Mouse (Mus musculus) heart, adult 18-20 months (tissue): ENCODE data around the gene Klk1b1. TPM values are rescaled to one million over a fixed set of nuclear protein-coding genes. Genes with fewer than 3 reads are reported as not detected.
A peak's percentile ranks its signal among the peaks of the same experiment; 100 is the strongest.
"Not testable (repeated sequence)": the region's sequence is repeated elsewhere in the genome, so short reads cannot be mapped to it uniquely, and the experiment has no call there.

Experiments
- DNase-seq, 2 experiments: peaks; one replicate each; pipeline ENCODE4 v3.0.0; 2021 to 2022; ENCODE audit warnings: mixed read lengths in 1 of 2
- long read RNA-seq, 2 experiments: library from polyadenylated mRNA; stranded (forward); transcript quantifications; one replicate each; pipeline ENCODE4 v2.0.0; 2021
- total RNA-seq, 2 experiments: library from RNA; stranded (reverse); gene quantifications; 2 replicates each; pipeline ENCODE4 v1.2.3; 2021

Klk1b1 gene
- total RNA-seq, result not detected
- long read RNA-seq, experiment 1, result 0 reads
- long read RNA-seq, experiment 2, result 0 reads

DNA sequence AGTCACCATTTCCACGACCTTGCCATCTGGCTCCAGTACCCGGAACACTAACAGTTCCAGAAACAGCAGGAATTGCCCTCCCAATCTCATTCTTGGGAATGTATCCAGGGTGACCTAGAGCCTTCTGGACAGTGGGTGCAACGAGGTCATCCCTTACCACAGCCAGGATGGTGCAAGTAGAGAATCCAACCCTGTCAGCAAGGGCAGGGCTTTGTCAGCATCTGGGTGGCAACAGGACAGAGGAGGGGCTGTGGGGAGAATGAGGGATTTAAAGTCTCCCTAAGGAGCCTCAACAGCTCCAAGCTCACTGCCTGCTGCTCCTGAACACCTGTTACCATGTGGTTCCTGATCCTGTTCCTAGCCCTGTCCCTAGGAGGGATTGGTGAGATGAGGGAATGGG is at the start of gene Klk1b1:
Klk1b1 (plus strand) TSS at position 301 of the 400 bp plus-strand sequence.
- no peak for DNase-seq

DNA sequence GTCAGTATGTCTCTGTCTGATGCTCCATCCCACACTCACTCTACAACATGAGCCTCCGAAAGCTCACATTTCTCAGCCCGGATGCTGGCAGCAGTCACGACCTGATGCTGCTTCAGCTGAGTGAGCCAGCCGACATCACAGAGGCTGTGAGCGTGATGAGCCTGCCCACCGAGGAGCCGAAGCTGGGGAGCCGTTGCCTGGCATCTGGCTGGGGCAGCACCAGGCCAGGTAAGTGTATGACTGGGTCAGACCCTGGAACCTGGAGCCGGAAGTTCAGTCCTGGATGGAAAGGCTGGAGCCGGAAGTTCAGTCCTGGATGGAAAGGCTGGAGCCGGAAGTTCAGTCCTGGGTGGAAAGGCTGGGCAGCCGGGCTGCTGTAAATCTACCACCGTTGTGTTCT is 48.1 kb upstream of the Klk1b1 start:
- no peak for DNase-seq

DNA sequence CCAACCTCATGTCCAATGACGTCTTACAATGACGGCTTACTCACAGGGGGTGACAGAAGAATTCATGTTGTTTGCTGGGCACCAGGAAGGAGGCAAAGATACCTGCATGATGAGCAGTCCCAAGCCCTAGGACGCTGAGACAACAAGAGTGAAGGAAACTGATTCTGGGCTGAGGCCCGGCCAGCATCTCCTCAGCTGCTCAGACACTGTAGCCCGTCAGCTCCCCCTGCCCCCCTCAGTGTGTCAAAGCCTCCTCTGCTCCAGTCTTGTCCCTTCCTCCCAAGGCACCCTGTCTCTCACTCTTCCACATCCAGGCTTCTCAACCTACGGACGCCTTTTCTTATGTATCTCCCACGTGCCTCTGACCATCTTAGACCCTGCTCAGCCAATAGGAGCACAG is 47.7 kb upstream of the Klk1b1 start:
- no peak for DNase-seq

GRCm38 (mm10) chr7:43919559-43920451 is 46.7 kb upstream of the Klk1b1 start:
- peak; percentile 54 to 69 for DNase-seq

DNA sequence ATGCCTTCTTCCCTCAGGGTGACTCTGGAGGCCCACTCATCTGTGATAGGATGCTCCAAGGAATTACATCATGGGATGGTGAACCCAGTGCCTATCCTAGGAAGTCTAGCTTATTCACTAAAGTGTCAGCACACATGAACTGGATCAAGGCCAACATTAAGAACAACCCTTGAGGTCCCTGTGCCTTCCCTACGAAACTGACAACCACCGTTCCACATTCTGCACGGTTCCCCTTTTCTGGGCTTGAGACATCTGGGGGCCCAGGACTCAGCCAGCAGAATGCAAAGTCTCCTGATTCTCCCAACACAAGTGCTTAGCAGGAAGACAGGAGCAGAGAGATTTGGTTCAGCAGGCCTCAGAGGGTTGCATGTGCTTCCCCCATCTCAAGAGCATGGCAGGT is 46.0 kb upstream of the Klk1b1 start:
- DNase-seq, result no peak

- no peak for DNase-seq
These were observed 45.5 kb upstream of the Klk1b1 start for GRCm38 (mm10) chr7:43921087-43921486.

DNA sequence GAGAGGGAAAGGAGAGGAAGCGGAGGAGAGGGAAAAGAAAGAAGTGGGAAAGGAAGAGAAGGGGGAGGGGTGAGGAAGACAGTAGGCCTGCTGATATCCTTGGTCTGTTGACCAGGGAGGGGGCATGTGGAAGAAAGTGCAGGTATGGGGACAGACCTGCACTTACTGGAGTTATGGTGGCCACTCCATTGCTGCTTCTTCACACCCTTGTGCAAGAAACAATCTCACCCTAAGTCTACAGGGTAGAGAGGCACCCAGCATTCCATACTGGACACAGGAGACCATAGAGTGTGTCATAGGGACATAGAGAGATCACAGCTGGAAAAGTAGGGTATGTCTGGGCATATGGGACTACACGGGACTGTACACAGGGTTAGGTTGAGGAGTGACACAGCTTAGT is 44.6 kb upstream of the Klk1b1 start:
- no peak for DNase-seq

DNA sequence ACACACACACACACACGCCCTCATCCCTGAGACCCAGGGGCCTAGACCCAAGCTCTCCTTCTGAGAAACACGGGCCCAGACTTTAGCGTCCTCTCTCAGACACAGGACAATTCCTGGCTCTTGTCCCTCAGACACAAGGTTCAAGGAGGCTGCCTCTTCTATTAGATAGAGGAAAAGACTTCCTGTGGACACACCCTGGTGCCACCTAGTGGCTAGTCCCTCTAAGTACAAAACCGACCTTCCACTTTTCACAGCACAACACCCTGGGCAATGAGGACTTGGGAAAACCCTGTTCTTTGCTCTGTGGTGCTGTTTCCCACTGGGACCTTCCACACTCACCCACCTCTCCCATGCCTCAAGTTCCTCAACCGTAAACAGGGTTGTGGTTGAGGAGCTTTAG is 40.6 kb upstream of the Klk1b1 start:
- DNase-seq, result no peak

GRCm38 (mm10) chr7:43928521-43928920 is 38.0 kb upstream of the Klk1b1 start:
- DNase-seq, result no peak

DNA sequence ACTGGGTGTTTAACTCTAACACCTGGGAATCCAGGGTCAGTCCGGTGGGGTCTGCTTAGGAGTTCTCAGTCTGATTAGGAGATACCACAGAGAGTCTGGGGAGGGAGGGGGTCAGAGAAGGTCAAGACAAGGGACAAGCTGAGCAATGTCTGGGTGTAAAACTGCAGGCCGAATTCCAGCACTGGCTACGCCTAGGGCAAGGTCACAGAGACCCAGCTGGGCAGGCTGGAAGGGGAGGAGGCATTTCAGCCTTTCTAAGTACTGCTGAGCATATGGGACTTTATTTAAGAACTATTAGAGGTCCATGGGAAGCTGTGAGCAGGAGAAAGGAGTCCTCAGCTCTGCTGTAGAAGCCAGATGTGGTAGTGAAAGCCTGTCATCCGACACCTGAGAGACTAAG is 34.2 kb upstream of the Klk1b1 start:
- no peak for DNase-seq

DNA sequence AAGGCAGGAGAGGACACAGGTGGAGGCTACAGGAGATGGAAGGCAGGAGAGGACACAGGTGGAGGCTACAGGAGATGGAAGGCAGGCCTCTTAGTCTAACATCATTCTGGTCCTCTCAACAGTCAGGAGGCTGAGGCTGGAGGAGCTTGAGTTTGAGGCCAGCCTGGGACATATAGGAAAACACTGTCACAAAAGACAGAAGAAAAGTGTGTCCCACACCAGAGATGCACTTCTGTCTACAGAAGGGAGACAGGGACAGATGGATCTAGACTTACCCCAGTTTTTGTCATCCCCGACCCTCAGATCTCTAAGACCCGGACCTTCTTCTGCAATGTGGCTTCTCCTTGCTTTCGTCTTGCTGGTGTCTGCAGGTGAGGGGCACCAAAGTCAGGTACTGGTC is 33.1 kb upstream of the Klk1b1 start, which contains the start of gene Klk15:
Klk15 (plus strand) TSS at position 301 of the 400 bp plus-strand sequence.
- DNase-seq, result no peak

DNA sequence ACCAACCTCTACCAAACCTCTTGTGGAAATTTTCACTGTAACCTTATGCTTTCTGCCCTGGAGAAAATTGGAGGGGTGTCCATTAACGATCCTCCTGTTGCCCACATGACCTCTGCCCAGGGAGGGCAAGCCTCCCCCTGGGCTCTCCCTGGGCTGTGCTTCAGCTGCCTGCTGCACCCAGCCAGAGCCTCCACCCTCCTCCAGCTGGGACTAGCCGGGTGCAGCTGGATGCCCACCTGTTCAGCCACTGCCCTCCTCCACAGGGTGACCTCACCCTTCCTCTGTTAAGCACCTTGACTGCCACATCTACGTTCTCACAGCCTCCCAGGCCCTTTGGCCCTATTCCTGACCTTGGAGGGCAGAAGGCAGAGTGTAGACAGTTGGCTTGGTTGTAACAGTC is 31.8 kb upstream of the Klk1b1 start:
- DNase-seq, result no peak

DNA sequence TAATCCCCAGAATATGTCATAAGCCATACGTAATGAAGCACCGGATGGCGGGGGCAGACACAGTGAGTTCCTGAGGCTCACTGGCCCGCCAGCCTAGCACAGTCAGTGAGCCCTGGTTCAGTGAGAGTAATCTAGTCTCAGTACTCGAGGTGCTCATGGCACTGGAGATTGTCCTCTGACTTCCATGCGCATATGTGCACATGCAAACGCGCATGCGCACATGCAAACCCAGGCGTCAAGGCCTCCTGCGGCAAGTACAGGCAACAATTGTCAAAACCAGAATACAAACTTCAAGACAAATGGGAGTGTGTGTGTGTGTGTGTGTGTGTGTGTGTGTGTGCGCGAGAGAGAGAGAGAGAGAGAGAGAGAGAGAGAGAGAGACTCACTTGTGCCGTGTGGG is 30.0 kb upstream of the Klk1b1 start:
- DNase-seq, result no peak

GRCm38 (mm10) chr7:43942293-43942692 is 24.3 kb upstream of the Klk1b1 start:
- not testable (repeated sequence) for DNase-seq

GRCm38 (mm10) chr7:43944727-43945264 is 21.8 kb upstream of the Klk1b1 start:
- DNase-seq, result no peak

DNA sequence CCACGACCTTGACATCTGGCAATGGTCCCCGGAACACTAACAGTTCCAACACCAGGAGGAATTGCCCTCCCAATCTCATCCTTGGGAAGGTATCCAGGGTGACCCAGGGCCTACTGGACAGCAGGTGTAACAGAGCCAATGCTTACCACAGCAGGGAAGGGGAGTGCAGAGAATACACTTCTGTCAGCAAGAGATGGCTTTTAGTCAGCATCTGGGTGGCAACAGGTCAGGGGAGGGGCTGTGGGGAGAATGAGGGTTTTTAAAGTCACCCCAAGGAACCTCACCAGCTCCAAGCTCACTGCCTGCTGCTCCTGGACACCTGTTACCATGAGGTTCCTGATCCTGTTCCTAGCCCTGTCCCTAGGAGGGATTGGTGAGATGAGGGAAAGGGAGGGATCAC is 16.2 kb upstream of the Klk1b1 start, which contains the start of gene Klk1b8:
Klk1b8 (plus strand) TSS at position 301 of the 400 bp plus-strand sequence.
- DNase-seq, result no peak

- no peak for DNase-seq
These were observed 13.8 kb upstream of the Klk1b1 start for GRCm38 (mm10) chr7:43952703-43953102.

- no peak for DNase-seq
These were observed 507 bp downstream of the Klk1b1 start for GRCm38 (mm10) chr7:43967058-43967457.

DNA sequence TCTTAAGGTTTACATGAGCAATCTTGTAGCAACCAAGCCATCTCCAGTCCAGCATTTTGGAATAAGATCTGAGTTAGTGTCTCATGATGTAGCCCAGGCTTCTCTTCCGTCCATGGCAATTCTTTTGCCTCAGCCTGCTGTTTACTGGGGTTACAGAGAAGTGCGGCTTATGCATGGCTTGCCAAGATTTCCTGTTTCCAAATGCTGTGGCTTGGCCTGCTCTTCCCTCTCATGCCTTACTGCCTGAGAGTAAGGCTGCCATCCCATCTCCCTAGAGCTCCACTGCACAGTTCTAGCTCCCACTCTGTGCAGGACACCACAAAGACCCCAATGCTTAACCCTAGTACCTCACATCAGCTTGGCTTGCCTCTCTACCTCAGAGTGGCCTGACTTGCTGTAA is 1.1 kb downstream of the Klk1b1 start:
- DNase-seq, result no peak

- not testable (repeated sequence) for DNase-seq
These were observed 9.2 kb downstream of the Klk1b1 start, which contains the start of gene Klk1b9 for GRCm38 (mm10) chr7:43975761-43976160. Gene Klk1b9, plus strand, starts transcription at chr7:43976061.

DNA sequence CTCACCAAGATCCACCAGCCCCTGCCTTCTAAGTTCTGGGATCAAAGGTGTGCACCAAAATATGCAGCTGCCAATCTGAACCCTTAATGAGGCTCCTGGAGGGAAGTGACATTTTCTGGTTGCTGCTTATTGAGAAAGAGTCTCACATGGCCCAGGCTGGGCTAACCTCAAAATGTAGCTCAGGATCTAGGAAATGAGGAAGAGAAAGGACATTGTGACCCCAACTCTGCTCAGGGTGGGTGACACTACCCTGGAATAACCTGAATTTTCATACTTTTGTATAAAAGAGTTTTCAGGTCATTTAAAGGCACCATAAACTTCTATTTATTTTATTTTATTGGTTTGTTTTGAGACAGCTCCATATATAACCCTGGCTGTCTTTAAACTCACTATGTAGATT is 19.1 kb downstream of the Klk1b1 start:
- DNase-seq, result no peak

DNA sequence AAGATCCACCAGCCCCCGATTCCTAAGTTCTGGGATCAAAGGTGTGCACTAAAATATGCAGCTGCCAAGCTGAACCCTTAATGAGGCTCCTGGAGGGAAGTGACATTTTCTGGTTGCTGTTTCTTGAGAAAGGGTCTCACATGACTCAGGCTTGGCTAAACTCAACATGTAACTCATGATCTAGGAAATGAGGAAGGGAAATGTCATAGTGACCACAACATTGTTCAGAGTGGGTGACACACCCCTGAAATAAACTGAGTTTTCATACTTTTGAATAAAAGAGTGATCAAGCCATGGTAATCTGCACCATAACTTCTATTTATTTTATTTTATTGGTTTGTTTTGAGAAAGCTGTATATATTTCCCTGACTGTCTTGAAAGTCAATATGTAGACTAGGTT is 28.3 kb downstream of the Klk1b1 start:
- DNase-seq, result not testable (repeated sequence)

- DNase-seq, result not testable (repeated sequence)
These were observed 29.0 kb downstream of the Klk1b1 start, which contains the start of gene Klk1b11 for GRCm38 (mm10) chr7:43995577-43995976. Gene Klk1b11, plus strand, starts transcription at chr7:43995877.
